Mouse (Mus musculus): Measurements from ENCODE around the gene Ffar2.

GRCm38 (mm10) chr7:30804026-30804715 lies 19.4 kb downstream of the Ffar2 start:
- no peak for TF ChIP-seq EP300 (IDR thresholded peaks at IDR 0.05)
- TF ChIP-seq CTCF (IDR thresholded peaks at IDR 0.05): no peak; the same call in 1 of the 2 replicates
